Mouse (Mus musculus) spleen, postnatal 4 days (tissue): Measurements from ENCODE around the gene Zfp444.
"Not testable (repeated sequence)": the region's sequence is repeated elsewhere in the genome, so short reads cannot be mapped to it uniquely, and the experiment has no call there.

Source experiments
- DNase-seq, 2 experiments: peaks; one replicate each; pipeline ENCODE4 v3.0.0; 2022; ENCODE audit warnings: low spot score in 2 of 2

Zfp444 gene

GRCm38 (mm10) chr7:6161541-6161940, 10.5 kb upstream of the Zfp444 start:
- no peak for DNase-seq

GRCm38 (mm10) chr7:6162172-6162571, 9.9 kb upstream of the Zfp444 start:
- DNase-seq, result no peak

GRCm38 (mm10) chr7:6164671-6165070, 7.4 kb upstream of the Zfp444 start:
- no peak for DNase-seq

- DNase-seq, result no peak
Observed at GRCm38 (mm10) chr7:6169403-6169802, 2.6 kb upstream of the Zfp444 start.

- no peak for DNase-seq
Observed at GRCm38 (mm10) chr7:6170391-6170790, 1.6 kb upstream of the Zfp444 start.

GRCm38 (mm10) chr7:6170871-6171270, 1.2 kb upstream of the Zfp444 start:
- DNase-seq, result no peak

- peak; percentile 70 to 80 for DNase-seq
Observed at GRCm38 (mm10) chr7:6171444-6172005, 501 bp upstream of the Zfp444 start.

GRCm38 (mm10) chr7:6172674-6173244, 733 bp downstream of the Zfp444 start:
- DNase-seq, result no peak

- no peak for DNase-seq
Observed at GRCm38 (mm10) chr7:6173872-6174271, 1.8 kb downstream of the Zfp444 start.

- DNase-seq, result not testable (repeated sequence)
Observed at GRCm38 (mm10) chr7:6174365-6174987, 2.5 kb downstream of the Zfp444 start.

GRCm38 (mm10) chr7:6179013-6179412, 7.0 kb downstream of the Zfp444 start:
- no peak for DNase-seq

GRCm38 (mm10) chr7:6182882-6183281, 10.9 kb downstream of the Zfp444 start:
- DNase-seq, result no peak

GRCm38 (mm10) chr7:6183802-6184201, 11.8 kb downstream of the Zfp444 start:
- no peak for DNase-seq

- no peak for DNase-seq
Observed at GRCm38 (mm10) chr7:6184521-6184920, 12.5 kb downstream of the Zfp444 start.

GRCm38 (mm10) chr7:6185391-6185790, 13.4 kb downstream of the Zfp444 start:
- DNase-seq, result no peak

GRCm38 (mm10) chr7:6186176-6186575, 14.2 kb downstream of the Zfp444 start:
- DNase-seq, result no peak

- no peak for DNase-seq
Observed at GRCm38 (mm10) chr7:6186756-6187155, 14.7 kb downstream of the Zfp444 start.

- DNase-seq, result no peak
Observed at GRCm38 (mm10) chr7:6189542-6189941, 17.5 kb downstream of the Zfp444 start.

GRCm38 (mm10) chr7:6191376-6191775, 19.4 kb downstream of the Zfp444 start:
- DNase-seq, result peak; percentile 61 to 89

GRCm38 (mm10) chr7:6194129-6194528, 22.1 kb downstream of the Zfp444 start:
- DNase-seq, result peak; percentile 49 to 82

GRCm38 (mm10) chr7:6195777-6196176, 23.8 kb downstream of the Zfp444 start:
- DNase-seq, result no peak

GRCm38 (mm10) chr7:6196790-6197189, 24.8 kb downstream of the Zfp444 start, which contains the start of gene Galp:
Gene Galp, plus strand, starts transcription at chr7:6197090.
- no peak for DNase-seq

GRCm38 (mm10) chr7:6204200-6204599, 32.2 kb downstream of the Zfp444 start:
- no peak for DNase-seq
